Mouse (Mus musculus): ENCODE results near the gene Olfr691. TPM values are rescaled to one million over a fixed set of nuclear protein-coding genes. Genes with fewer than 3 reads are reported as not detected.

The Olfr691 gene
- polyA plus RNA-seq (2012; rRNA removed) = not detected in 2 replicates

GRCm38 (mm10) chr7:105342170-105342569 lies at the start of gene Olfr691:
TSS of gene Olfr691 (minus strand) at chr7:105342270.

GRCm38 (mm10) chr7:105374866-105375265 lies 32.8 kb upstream of the Olfr691 start, which contains the start of gene Gm5901:
TSS of gene Gm5901 (plus strand) at chr7:105375038.

GRCm38 (mm10) chr7:105367930-105368329 lies 25.9 kb upstream of the Olfr691 start, which contains the start of gene Olfr692:
TSS of gene Olfr692 (plus strand) at chr7:105368230.

GRCm38 (mm10) chr7:105334004-105334403 lies 8.1 kb downstream of the Olfr691 start, which contains the start of gene Olfr690:
TSS of gene Olfr690 (minus strand) at chr7:105334104.

GRCm38 (mm10) chr7:105310865-105311264 lies 31.2 kb downstream of the Olfr691 start, which contains the start of gene Olfr689:
TSS of gene Olfr689 (plus strand) at chr7:105311165.

GRCm38 (mm10) chr7:105287795-105288194 lies 54.3 kb downstream of the Olfr691 start, which contains the start of gene Olfr688:
TSS of gene Olfr688 (plus strand) at chr7:105288095.

Other genes starting within 250 kb of the Olfr691 start
- not detected in 2 replicates for gene Olfr680-ps1, start 249.5 kb downstream of the Olfr691 start, polyA plus RNA-seq (2012; rRNA removed)
- not detected in 2 replicates for gene Olfr681, start 225.4 kb downstream of the Olfr691 start, polyA plus RNA-seq (2012; rRNA removed)
- not detected in 2 replicates for gene Olfr683, start 195.3 kb downstream of the Olfr691 start, polyA plus RNA-seq (2012; rRNA removed)
- gene Olfr684, start 178.6 kb downstream of the Olfr691 start, polyA plus RNA-seq (2012; rRNA removed) = not detected in 2 replicates
- gene Olfr685, start 156.3 kb downstream of the Olfr691 start, polyA plus RNA-seq (2012; rRNA removed) = not detected in 2 replicates
- not detected in 2 replicates for gene Olfr686, start 134.8 kb downstream of the Olfr691 start, polyA plus RNA-seq (2012; rRNA removed)
- gene Olfr688, start 54.2 kb downstream of the Olfr691 start, polyA plus RNA-seq (2012; rRNA removed) = not detected in 2 replicates
- not detected in 2 replicates for gene Olfr689, start 31.1 kb downstream of the Olfr691 start, polyA plus RNA-seq (2012; rRNA removed)
- not detected in 2 replicates for gene Olfr690, start 8.2 kb downstream of the Olfr691 start, polyA plus RNA-seq (2012; rRNA removed)
- gene Olfr692, start 26.0 kb upstream of the Olfr691 start, polyA plus RNA-seq (2012; rRNA removed) = not detected in 2 replicates
- not detected in 2 replicates for gene Gm5901, start 32.8 kb upstream of the Olfr691 start, polyA plus RNA-seq (2012; rRNA removed)
- gene Fam160a2, start 57.8 kb upstream of the Olfr691 start, polyA plus RNA-seq (2012; rRNA removed) = 11.2 and 15.3 TPM in 2 replicates
- gene Cnga4, start 62.3 kb upstream of the Olfr691 start, polyA plus RNA-seq (2012; rRNA removed) = 0.02 and 0.04 TPM in 2 replicates
- gene Cckbr, start 83.5 kb upstream of the Olfr691 start, polyA plus RNA-seq (2012; rRNA removed) = not detected in 2 replicates
- 4.1 and 4.9 TPM in 2 replicates for gene Cavin3, start 140.0 kb upstream of the Olfr691 start, polyA plus RNA-seq (2012; rRNA removed)
- gene Smpd1, start 212.1 kb upstream of the Olfr691 start, polyA plus RNA-seq (2012; rRNA removed) = 12.1 and 14.5 TPM in 2 replicates
- gene Apbb1, start 239.4 kb upstream of the Olfr691 start, polyA plus RNA-seq (2012; rRNA removed) = 1.8 and 2.2 TPM in 2 replicates

Data from liver, embryonic 18 days (tissue).